Mouse (Mus musculus): ENCODE measurements around the gene Atf7. TPM values are rescaled to one million over a fixed set of nuclear protein-coding genes. Genes with fewer than 3 reads are reported as not detected.

Gene Atf7
- polyA plus RNA-seq (2015; fragmentation: Nextera tagmentation; extraction: Ambion mirVana) = 40.6 and 40.8 TPM in 2 replicates

DNA sequence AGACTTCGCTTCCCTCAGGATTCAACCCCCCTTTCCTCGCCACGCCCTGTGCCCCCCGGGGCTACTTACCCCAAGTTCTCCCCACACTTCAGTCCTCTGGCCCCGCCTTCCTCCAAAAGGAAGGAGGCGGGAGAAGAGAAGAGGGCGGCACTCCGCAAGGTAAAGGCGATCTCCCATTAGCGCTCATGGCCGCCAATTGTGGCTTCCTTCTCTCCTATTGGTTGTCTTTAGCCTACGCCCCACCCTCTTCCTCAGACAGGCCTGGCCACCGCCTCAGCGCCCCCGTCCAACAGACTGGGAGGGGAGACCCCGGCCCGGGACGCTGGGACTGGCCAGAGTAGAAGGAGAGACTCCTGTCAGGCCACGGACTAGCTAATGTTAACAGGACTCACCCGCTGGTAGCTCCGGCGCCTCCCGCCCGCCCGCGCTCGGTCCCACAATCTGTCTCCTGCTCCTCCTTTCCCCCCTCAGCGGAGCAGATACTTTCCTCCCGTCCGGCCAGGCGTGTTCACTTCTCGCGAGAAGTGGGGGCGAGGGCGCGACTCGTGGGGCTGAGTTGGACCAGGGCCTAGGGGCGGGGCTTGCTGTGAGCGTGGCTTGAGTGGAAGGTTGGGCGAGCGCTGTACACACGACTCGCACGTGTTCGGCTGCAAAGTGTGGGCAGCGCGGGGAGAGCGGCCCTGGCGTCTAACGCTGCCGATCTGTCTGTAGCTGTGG is at the start of gene Atf7, which contains the start of gene Gm28047:
Gene Atf7, minus strand, starts transcription at position 495 of the 717 bp plus-strand sequence.
Gene Gm28047, minus strand, starts transcription at position 98 of the 717 bp plus-strand sequence.
- Histone ChIP-seq H3K4me2 (ENCODE audit: low read depth, low read length) (peak within 1 kb of the TSS; percentile 78), H3K27ac (ENCODE audit: low read length) (peak within 1 kb of the TSS; percentile 100), H3K9ac (ENCODE audit: low read length) (peak within 1 kb of the TSS; percentile 97), H3K4me1 (ENCODE audit: control insufficient read depth, insufficient read depth, low read length) (peaks cover 12% of the 10 kb centered on the region), H3K9me3 (replicated peaks; ENCODE audit: control insufficient read depth, low read length) (no peaks in the 10 kb centered on the region), H3K4me3 (replicated peaks; ENCODE audit: low read length) (peak within 1 kb of the TSS; percentile 79), H3K27me3 (ENCODE audit: control insufficient read depth, insufficient read depth, low read length) (no peaks in the 10 kb centered on the region), H3K36me3 (ENCODE audit: control insufficient read depth, insufficient read depth, low read length) (no peaks in the 10 kb centered on the region)
- ATAC-seq (ENCODE audit: insufficient read depth, low FRiP score) = peak; percentile 99
- under 1% methylated on average over 51 of the region's 51 CpGs for WGBS

DNA sequence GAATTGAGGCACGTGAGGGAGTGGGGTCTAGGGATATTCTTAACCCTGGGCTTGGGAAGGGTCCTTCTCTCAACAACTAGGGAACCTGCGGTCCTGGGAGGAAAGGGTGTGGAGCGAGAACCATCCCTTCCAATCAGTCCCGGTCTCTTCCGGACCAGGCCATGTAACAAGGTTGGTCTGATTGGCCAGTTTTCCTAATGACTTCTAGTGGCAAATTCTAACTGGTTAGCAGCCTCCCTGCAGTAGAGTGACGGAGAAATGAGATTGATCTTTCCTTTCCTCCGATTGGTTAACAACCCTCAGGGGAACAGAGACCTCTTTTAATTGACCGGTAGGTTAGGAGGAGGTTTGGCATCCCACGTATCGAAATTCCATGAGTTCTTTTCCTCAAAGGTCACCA is 48.3 kb upstream of the Atf7 start:
- 4% methylated on average over 10 of the region's 10 CpGs for WGBS
- H3K9me3 ChIP-seq (replicated peaks; ENCODE audit: control insufficient read depth, low read length) = no peaks in the 10 kb centered on the region

DNA sequence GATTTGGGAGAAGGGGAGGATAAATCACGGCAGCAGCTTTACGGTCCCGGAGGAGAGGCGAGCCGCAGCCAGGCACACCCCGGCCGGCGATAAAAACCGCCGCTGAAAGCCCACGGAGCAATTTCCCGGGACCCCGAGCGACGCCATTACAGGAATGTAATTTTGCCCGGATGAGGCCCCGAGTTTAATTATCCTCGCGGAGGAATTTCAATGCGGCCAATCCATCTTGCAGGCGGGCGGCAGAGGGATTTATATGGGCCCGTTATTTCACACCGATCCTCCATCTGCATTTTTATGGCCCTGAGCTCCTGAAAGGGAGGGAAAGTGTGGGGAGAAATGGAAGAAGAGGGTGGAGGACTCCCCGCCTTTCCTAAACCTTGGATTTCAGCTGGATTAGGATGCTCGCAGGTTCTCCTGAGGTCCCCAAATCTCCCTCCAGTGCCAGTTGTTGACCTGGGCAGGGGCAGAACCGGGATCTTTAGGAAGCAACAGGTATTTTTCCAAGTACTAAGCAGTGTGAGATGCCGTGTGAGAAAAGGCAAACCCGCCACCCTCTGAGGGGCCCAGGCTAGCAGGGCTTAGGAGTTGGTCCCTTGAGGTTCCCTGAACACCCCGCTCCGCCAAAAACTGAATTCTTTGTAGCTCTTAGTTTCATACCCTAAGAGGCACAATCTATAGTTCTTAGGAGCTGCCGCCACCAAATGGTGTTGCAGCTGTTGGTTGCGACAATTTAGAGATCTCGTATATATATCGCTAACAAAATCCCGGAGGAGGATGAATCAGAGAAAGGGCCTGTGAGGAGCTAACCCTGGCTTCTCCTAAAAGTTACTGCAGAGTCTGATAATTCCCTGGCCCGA is 47.2 kb upstream of the Atf7 start, which contains the start of gene Atp5g2:
Gene Atp5g2, minus strand, starts transcription at position 138 of the 857 bp plus-strand sequence.
- H3K4me1 ChIP-seq (ENCODE audit: control insufficient read depth, insufficient read depth, low read length) = peaks cover 17% of the 10 kb centered on the region
- 2% methylated on average over 37 of the region's 37 CpGs for WGBS
- ATAC-seq (ENCODE audit: insufficient read depth, low FRiP score) = no peak
- no peaks in the 10 kb centered on the region for H3K27me3 ChIP-seq (ENCODE audit: control insufficient read depth, insufficient read depth, low read length)
- peak within 1 kb of the TSS; percentile 99 for H3K27ac ChIP-seq (ENCODE audit: low read length)
- H3K4me3 ChIP-seq (replicated peaks; ENCODE audit: low read length) = peak within 1 kb of the TSS; percentile 60
- no peaks in the 10 kb centered on the region for H3K36me3 ChIP-seq (ENCODE audit: control insufficient read depth, insufficient read depth, low read length)
- H3K4me2 ChIP-seq (ENCODE audit: low read depth, low read length) = peak within 1 kb of the TSS; percentile 83
- H3K9ac ChIP-seq (ENCODE audit: low read length) = peak within 1 kb of the TSS; percentile 91
- no peaks in the 10 kb centered on the region for H3K9me3 ChIP-seq (replicated peaks; ENCODE audit: control insufficient read depth, low read length)

More for the DNA sequence above, 48.3 kb upstream of the Atf7 start:
- Histone ChIP-seq H3K4me2 (ENCODE audit: low read depth, low read length) (peak overlapping the region; percentile 83), H3K4me3 (replicated peaks; ENCODE audit: low read length) (peak overlapping the region; percentile 60), H3K36me3 (ENCODE audit: control insufficient read depth, insufficient read depth, low read length) (no peaks in the 10 kb centered on the region), H3K9ac (ENCODE audit: low read length) (peak overlapping the region; percentile 60), H3K4me1 (ENCODE audit: control insufficient read depth, insufficient read depth, low read length) (peaks cover 17% of the 10 kb centered on the region), H3K27ac (ENCODE audit: low read length) (peak overlapping the region; percentile 99), H3K27me3 (ENCODE audit: control insufficient read depth, insufficient read depth, low read length) (no peaks in the 10 kb centered on the region)
- peak; percentile 67 for ATAC-seq (ENCODE audit: insufficient read depth, low FRiP score)

DNA sequence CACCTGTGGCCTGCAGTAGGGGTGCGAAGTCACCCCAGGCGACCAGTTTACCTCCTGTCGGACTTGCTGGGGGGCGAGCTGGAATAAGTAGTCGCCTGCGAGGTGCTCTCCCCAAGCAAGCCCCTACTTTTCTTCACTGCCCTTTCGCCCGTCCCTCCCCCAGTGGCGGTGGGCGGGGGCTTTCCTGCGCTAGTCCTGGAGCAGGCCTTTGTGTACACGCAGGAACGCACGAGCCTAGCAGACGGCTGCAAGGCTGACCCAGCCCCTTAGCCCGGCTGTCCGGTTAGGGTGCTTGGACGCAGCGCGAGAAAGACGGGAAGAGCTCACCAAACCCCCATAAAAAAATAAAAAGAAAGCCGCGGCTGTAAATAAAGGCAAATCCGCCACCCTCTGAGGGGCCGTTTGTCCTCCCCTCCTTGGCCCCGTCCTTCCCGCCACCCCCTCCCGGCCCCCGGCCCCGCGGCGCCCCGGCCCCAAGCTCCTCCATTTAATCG is 46.5 kb upstream of the Atf7 start:
- peak; percentile 75; the same call in 1 of the 2 replicates for ATAC-seq (ENCODE audit: insufficient read depth, low FRiP score)
- under 1% methylated on average over 34 of the region's 34 CpGs for WGBS
- Histone ChIP-seq H3K27me3 (ENCODE audit: control insufficient read depth, insufficient read depth, low read length) (no peaks in the 10 kb centered on the region), H3K4me2 (ENCODE audit: low read depth, low read length) (peak overlapping the region; percentile 83), H3K36me3 (ENCODE audit: control insufficient read depth, insufficient read depth, low read length) (no peaks in the 10 kb centered on the region), H3K4me1 (ENCODE audit: control insufficient read depth, insufficient read depth, low read length) (peaks cover 17% of the 10 kb centered on the region), H3K9me3 (replicated peaks; ENCODE audit: control insufficient read depth, low read length) (no peaks in the 10 kb centered on the region), H3K4me3 (replicated peaks; ENCODE audit: low read length) (peak overlapping the region; percentile 60), H3K27ac (ENCODE audit: low read length) (peak overlapping the region; percentile 99), H3K9ac (ENCODE audit: low read length) (peak overlapping the region; percentile 91)

DNA sequence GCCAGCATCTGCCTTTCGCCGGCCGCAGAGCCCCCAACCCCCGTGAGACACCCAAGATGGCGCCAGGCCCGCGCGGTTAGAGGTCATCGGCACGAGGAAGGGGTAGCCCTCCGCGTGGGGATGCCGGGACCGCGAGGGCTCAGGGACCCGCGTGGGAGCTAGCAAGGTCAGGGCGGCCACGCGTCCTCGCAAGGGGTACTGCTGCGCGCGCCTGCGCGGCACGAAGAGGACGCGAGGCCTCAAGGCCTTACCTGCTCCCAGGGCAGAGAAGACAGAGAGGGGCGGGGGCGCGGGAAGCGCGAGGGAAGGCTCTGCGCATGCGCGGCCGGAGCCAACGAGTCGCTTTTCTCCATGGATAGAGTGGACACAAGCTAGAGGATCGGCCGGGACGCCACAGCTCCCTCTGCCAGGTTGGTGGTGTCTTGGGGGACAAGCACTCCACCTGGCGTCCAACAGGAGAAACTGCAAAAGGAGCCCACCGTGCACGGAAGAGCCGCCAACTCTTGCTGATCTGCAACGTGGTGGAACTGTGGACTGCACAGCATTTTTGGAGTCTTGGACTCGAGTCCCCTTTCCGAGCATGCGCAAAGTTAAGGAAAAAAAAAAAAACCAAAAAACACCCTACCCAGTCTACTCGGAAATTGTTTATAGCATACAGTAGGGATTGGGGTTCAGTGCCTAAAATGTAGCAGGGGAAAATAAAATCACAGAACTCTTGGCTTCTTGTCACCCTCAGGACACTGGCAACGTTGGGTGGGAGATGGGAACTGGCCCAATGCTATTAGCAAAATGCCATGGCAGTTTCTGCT is 45.7 kb upstream of the Atf7 start:
- peak overlapping the region; percentile 99 for H3K27ac ChIP-seq (ENCODE audit: low read length)
- WGBS = under 1% methylated on average over 53 of the region's 53 CpGs
- ATAC-seq (ENCODE audit: insufficient read depth, low FRiP score) = peak; percentile 92

DNA sequence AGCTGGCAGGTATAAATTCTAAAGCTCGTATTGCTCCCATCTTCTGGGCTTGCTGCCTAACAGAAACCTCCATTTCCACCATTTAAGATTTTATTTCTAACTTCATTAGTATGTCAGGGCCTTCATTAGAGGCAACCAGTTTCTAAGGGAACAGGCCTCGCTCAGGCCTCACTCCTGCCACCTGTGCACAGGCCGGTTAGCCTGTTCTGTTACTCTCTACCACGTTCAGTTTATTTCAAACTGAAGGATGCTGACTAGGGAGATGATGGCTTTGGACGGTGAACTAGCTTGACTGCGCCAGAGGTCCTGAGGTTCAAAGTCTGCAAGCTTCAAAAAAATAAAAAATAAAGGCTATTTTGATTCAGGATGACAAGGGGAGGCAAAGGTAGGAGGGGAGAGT is 45.0 kb upstream of the Atf7 start:
- WGBS = 9% methylated on average over 6 of the region's 6 CpGs

More for the DNA sequence above, 45.7 kb upstream of the Atf7 start:
- Histone ChIP-seq H3K4me2 (ENCODE audit: low read depth, low read length) (peak overlapping the region; percentile 83), H3K9ac (ENCODE audit: low read length) (peak overlapping the region; percentile 95), H3K27me3 (ENCODE audit: control insufficient read depth, insufficient read depth, low read length) (no peaks in the 10 kb centered on the region), H3K4me1 (ENCODE audit: control insufficient read depth, insufficient read depth, low read length) (peaks cover 17% of the 10 kb centered on the region), H3K4me3 (replicated peaks; ENCODE audit: low read length) (peak overlapping the region; percentile 73), H3K9me3 (replicated peaks; ENCODE audit: control insufficient read depth, low read length) (no peaks in the 10 kb centered on the region), H3K36me3 (ENCODE audit: control insufficient read depth, insufficient read depth, low read length) (no peaks in the 10 kb centered on the region)

DNA sequence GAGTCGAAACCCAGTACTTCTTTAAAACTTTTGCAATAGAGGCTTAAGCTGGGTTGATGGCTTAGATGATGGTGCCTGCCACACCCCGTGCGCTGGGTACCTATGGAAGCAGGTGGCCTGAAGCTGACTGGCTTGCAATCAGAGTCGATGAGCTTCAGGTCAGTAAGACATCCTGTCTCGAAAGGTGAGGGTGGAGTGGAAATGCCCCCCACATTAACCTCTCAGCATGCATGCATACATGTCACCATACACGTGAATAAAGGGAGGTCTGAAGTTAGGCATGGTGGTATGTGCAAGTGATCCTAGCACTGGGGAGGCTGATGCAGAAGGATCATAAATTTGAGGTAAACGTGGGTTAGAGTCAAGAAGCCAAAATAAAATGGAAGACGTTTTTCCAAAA is 44.3 kb upstream of the Atf7 start:
- peak overlapping the region; percentile 19; the same call in 1 of the 2 replicates for H3K9ac ChIP-seq (ENCODE audit: low read length)
- peaks cover under 1% of the 10 kb centered on the region; the same call in 1 of the 2 replicates for H3K36me3 ChIP-seq (ENCODE audit: control insufficient read depth, insufficient read depth, low read length)
- WGBS = 81% methylated on average over 8 of the region's 8 CpGs
- peak overlapping the region; percentile 73; the same call in 1 of the 2 replicates for H3K4me2 ChIP-seq (ENCODE audit: low read depth, low read length)
- H3K4me3 ChIP-seq (replicated peaks; ENCODE audit: low read length) = peak overlapping the region; percentile 73; the same call in 1 of the 2 replicates
- no peak overlapping the region for H3K27ac ChIP-seq (ENCODE audit: low read length)
- H3K4me1 ChIP-seq (ENCODE audit: control insufficient read depth, insufficient read depth, low read length) = peaks cover 17% of the 10 kb centered on the region
- H3K9me3 ChIP-seq (replicated peaks; ENCODE audit: control insufficient read depth, low read length) = no peaks in the 10 kb centered on the region
- ATAC-seq (ENCODE audit: insufficient read depth, low FRiP score) = no peak
- H3K27me3 ChIP-seq (ENCODE audit: control insufficient read depth, insufficient read depth, low read length) = no peaks in the 10 kb centered on the region

More for the DNA sequence above, 45.0 kb upstream of the Atf7 start:
- Histone ChIP-seq H3K36me3 (ENCODE audit: control insufficient read depth, insufficient read depth, low read length) (no peaks in the 10 kb centered on the region), H3K4me3 (replicated peaks; ENCODE audit: low read length) (peak overlapping the region; percentile 73), H3K27me3 (ENCODE audit: control insufficient read depth, insufficient read depth, low read length) (no peaks in the 10 kb centered on the region), H3K9me3 (replicated peaks; ENCODE audit: control insufficient read depth, low read length) (no peaks in the 10 kb centered on the region), H3K4me2 (ENCODE audit: low read depth, low read length) (peak overlapping the region; percentile 73), H3K9ac (ENCODE audit: low read length) (peak overlapping the region; percentile 95), H3K4me1 (ENCODE audit: control insufficient read depth, insufficient read depth, low read length) (peaks cover 17% of the 10 kb centered on the region), H3K27ac (ENCODE audit: low read length) (peak overlapping the region; percentile 91)
- ATAC-seq (ENCODE audit: insufficient read depth, low FRiP score) = no peak

DNA sequence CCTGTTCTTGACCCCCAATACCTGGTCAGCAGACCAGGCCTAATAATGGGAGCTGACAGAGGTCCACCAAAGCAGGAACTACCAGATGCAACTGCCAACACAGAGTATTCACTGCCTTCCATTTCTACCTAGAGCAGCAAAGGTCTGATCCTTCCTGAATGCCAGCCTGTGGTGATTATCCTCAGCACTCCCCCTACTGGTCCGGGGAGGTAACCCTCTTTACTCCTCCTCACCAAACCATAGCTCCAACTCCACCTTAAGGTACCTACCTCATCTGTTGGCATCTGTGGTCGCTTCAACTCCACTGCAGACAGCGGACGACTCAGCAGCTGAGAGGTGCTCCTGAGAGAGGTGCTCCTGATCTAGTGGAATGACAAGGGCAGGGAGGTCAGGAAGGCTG is 40.2 kb upstream of the Atf7 start:
- H3K4me1 ChIP-seq (ENCODE audit: control insufficient read depth, insufficient read depth, low read length) = peaks cover 9% of the 10 kb centered on the region; the same call in 1 of the 2 replicates
- 38% methylated on average over 4 of the region's 4 CpGs for WGBS
- no peaks in the 10 kb centered on the region for H3K9me3 ChIP-seq (replicated peaks; ENCODE audit: control insufficient read depth, low read length)
- H3K36me3 ChIP-seq (ENCODE audit: control insufficient read depth, insufficient read depth, low read length) = peaks cover 15% of the 10 kb centered on the region; the same call in 1 of the 2 replicates
- no peak overlapping the region for H3K27ac ChIP-seq (ENCODE audit: low read length)
- H3K9ac ChIP-seq (ENCODE audit: low read length) = no peak overlapping the region
- no peak overlapping the region for H3K4me3 ChIP-seq (replicated peaks; ENCODE audit: low read length)
- H3K27me3 ChIP-seq (ENCODE audit: control insufficient read depth, insufficient read depth, low read length) = no peaks in the 10 kb centered on the region
- H3K4me2 ChIP-seq (ENCODE audit: low read depth, low read length) = no peak overlapping the region
- ATAC-seq (ENCODE audit: insufficient read depth, low FRiP score) = no peak
